Mouse (Mus musculus) heart, embryonic 12.5 days (tissue): ENCODE data around the gene Ly6g6d. TPM values are rescaled to one million over a fixed set of nuclear protein-coding genes. Genes with fewer than 3 reads are reported as not detected.

Experiments used
- ATAC-seq: fragments of 200-750 bp; cut with Nextera tagmentation; 2 replicates; pipeline ENCODE4 v1.8.0; 2017; ENCODE audit warnings: moderate TSS enrichment, moderate library complexity; ENCODE audit not compliant: insufficient number of reproducible peaks, low FRiP score
- H3K27ac ChIP-seq: fragments of 300-500 bp; sonication (generic); 2 replicates; pipeline ENCODE4 v1.5.1; 2016; ENCODE audit warnings: mild to moderate bottlenecking, moderate library complexity; ENCODE audit not compliant: poor library complexity, severe bottlenecking
- H3K27me3 ChIP-seq: fragments of 300-500 bp; sonication (generic); replicated peaks from 2 replicates; pipeline ENCODE4 v1.6.1; 2016; ENCODE audit warnings: mild to moderate bottlenecking, moderate library complexity
- H3K36me3 ChIP-seq: fragments of 300-500 bp; sonication (generic); 2 replicates; pipeline ENCODE4 v1.6.1; 2016; ENCODE audit warnings: mild to moderate bottlenecking, moderate library complexity
- H3K4me1 ChIP-seq: fragments of 300-500 bp; sonication (generic); replicated peaks from 2 replicates; pipeline ENCODE4 v1.6.1; 2016; ENCODE audit warnings: mild to moderate bottlenecking
- H3K4me2 ChIP-seq: fragments of 300-500 bp; sonication (generic); 2 replicates; pipeline ENCODE4 v1.6.1; 2016; ENCODE audit warnings: mild to moderate bottlenecking, moderate library complexity
- H3K4me3 ChIP-seq: fragments of 300-500 bp; sonication (generic); 2 replicates; pipeline ENCODE4 v1.5.1; 2016; ENCODE audit warnings: mild to moderate bottlenecking
- H3K9ac ChIP-seq: fragments of 300-500 bp; sonication (generic); 2 replicates; pipeline ENCODE4 v1.6.1; 2016; ENCODE audit warnings: mild to moderate bottlenecking, moderate library complexity
- H3K9me3 ChIP-seq: fragments of 300-500 bp; sonication (generic); replicated peaks from 2 replicates; pipeline ENCODE4 v1.6.1; 2016; ENCODE audit warnings: mild to moderate bottlenecking, moderate library complexity
- WGBS: fragments of 180-500 bp; shearing (Covaris S2); methylation state at CpG from one replicate; pipeline ENCODE4 v1.1.7; 2016; 5-methylcytosine and 5-hydroxymethylcytosine counted together
- polyA plus RNA-seq: library from polyadenylated mRNA; unstranded; fragments of >200 nt; fragmentation: Nextera tagmentation; extraction: Ambion mirVana; gene quantifications from 2 replicates; pipeline ENCODE4 v1.2.1, GENCODE M21; 2016

Gene Ly6g6d
- polyA plus RNA-seq, 1 experiment from 2014 or later, result 1.8 TPM

- WGBS, result 14% methylated on average over 6 of the region's 6 CpGs
- Histone ChIP-seq H3K4me3 (no peak overlapping the region), H3K27ac (peak overlapping the region; percentile 83), H3K9ac (0 out of 2 replicates have a peak overlapping the region, but pooled peaks have one; percentile 32), H3K36me3 (no peaks in the 10 kb centered on the region), H3K4me2 (peak overlapping the region; percentile 55), H3K4me1 (peaks cover 50% of the 10 kb centered on the region), H3K9me3 (no peaks in the 10 kb centered on the region), H3K27me3 (peaks cover 5% of the 10 kb centered on the region; the same call in 1 of the 2 replicates)
- ATAC-seq, result peak; percentile 85
Measured at GRCm38 (mm10) chr17:35021842-35022477, 55.9 kb downstream of the Ly6g6d start.

Other genes starting within 250 kb of the Ly6g6d start
- gene Stk19, start 241.1 kb downstream of the Ly6g6d start, polyA plus RNA-seq, result 18.2 and 19.6 TPM in 2 replicates
- 37.2 and 39.9 TPM in 2 replicates for gene Dxo, start 241.0 kb downstream of the Ly6g6d start, polyA plus RNA-seq
- 35.3 and 39.5 TPM in 2 replicates for gene Skiv2l, start 227.9 kb downstream of the Ly6g6d start, polyA plus RNA-seq
- 73.7 and 81.3 TPM in 2 replicates for gene Nelfe, start 227.7 kb downstream of the Ly6g6d start, polyA plus RNA-seq
- gene Cfb, start 215.5 kb downstream of the Ly6g6d start, polyA plus RNA-seq, result 1.1 and 2.2 TPM in 2 replicates
- 2.6 and 2.8 TPM in 2 replicates for gene Zbtb12, start 198.6 kb downstream of the Ly6g6d start, polyA plus RNA-seq
- gene Gm20547, start 196.0 kb downstream of the Ly6g6d start, polyA plus RNA-seq, result not detected in 2 replicates
- 0.24 and 0.35 TPM in 2 replicates for gene C2, start 179.8 kb downstream of the Ly6g6d start, polyA plus RNA-seq
- 49.1 and 51.6 TPM in 2 replicates for gene Ehmt2, start 179.6 kb downstream of the Ly6g6d start, polyA plus RNA-seq
- 0.08 TPM in 1 of 2 replicates, not detected in the other for gene Slc44a4, start 163.6 kb downstream of the Ly6g6d start, polyA plus RNA-seq
- gene Neu1, start 146.8 kb downstream of the Ly6g6d start, polyA plus RNA-seq, result 20.8 and 21.5 TPM in 2 replicates
- 0.12 and 0.13 TPM in 2 replicates for gene Hspa1b, start 118.8 kb downstream of the Ly6g6d start, polyA plus RNA-seq
- gene Gm20481, start 108.2 kb downstream of the Ly6g6d start, polyA plus RNA-seq, result not detected in 2 replicates
- 6.2 and 6.4 TPM in 2 replicates for gene Hspa1a, start 105.9 kb downstream of the Ly6g6d start, polyA plus RNA-seq
- gene Hspa1l, start 105.4 kb downstream of the Ly6g6d start, polyA plus RNA-seq, result 2.9 and 3.1 TPM in 2 replicates
- 143 and 145 TPM in 2 replicates for gene Lsm2, start 96.2 kb downstream of the Ly6g6d start, polyA plus RNA-seq
- gene Vars, start 77.1 kb downstream of the Ly6g6d start, polyA plus RNA-seq, result 82.6 TPM in 2 replicates
- 0.32 and 0.37 TPM in 2 replicates for gene Vwa7, start 61.5 kb downstream of the Ly6g6d start, polyA plus RNA-seq
- 2.4 and 2.6 TPM in 2 replicates for gene Sapcd1, start 50.0 kb downstream of the Ly6g6d start, polyA plus RNA-seq
- gene Msh5, start 31.3 kb downstream of the Ly6g6d start, polyA plus RNA-seq, result 3.5 and 4.9 TPM in 2 replicates
- 349 and 354 TPM in 2 replicates for gene Clic1, start 28.1 kb downstream of the Ly6g6d start, polyA plus RNA-seq
- 192 and 205 TPM in 2 replicates for gene Ddah2, start 19.0 kb downstream of the Ly6g6d start, polyA plus RNA-seq
- 0.27 TPM in 1 of 2 replicates, not detected in the other for gene Ly6g6c, start 12.7 kb downstream of the Ly6g6d start, polyA plus RNA-seq
- gene Mpig6b, start 11.9 kb downstream of the Ly6g6d start, polyA plus RNA-seq, result 1.2 and 2.0 TPM in 2 replicates
- 0.24 and 0.40 TPM in 2 replicates for gene Ly6g6e, start 1.2 kb downstream of the Ly6g6d start, polyA plus RNA-seq
- 1.1 and 1.5 TPM in 2 replicates for gene Ly6g6f, start 7.5 kb upstream of the Ly6g6d start, polyA plus RNA-seq
- 58.9 and 65.1 TPM in 2 replicates for gene Abhd16a, start 11.2 kb upstream of the Ly6g6d start, polyA plus RNA-seq
- gene Ly6g5c, start 30.2 kb upstream of the Ly6g6d start, polyA plus RNA-seq, result not detected in 2 replicates
- gene Ly6g5b, start 37.4 kb upstream of the Ly6g6d start, polyA plus RNA-seq, result 0.32 and 0.38 TPM in 2 replicates
- 11.1 and 15.1 TPM in 2 replicates for gene Gpank1, start 43.4 kb upstream of the Ly6g6d start, polyA plus RNA-seq
- 190 and 207 TPM in 2 replicates for gene Csnk2b, start 44.0 kb upstream of the Ly6g6d start, polyA plus RNA-seq
- 8.6 and 8.7 TPM in 2 replicates for gene D17H6S53E, start 48.3 kb upstream of the Ly6g6d start, polyA plus RNA-seq
- gene Apom, start 54.0 kb upstream of the Ly6g6d start, polyA plus RNA-seq, result 1.3 and 8.3 TPM in 2 replicates
- gene Bag6, start 57.1 kb upstream of the Ly6g6d start, polyA plus RNA-seq, result 56.1 and 61.6 TPM in 2 replicates
- 132 and 148 TPM in 2 replicates for gene Prrc2a, start 86.8 kb upstream of the Ly6g6d start, polyA plus RNA-seq
- gene Aif1, start 98.0 kb upstream of the Ly6g6d start, polyA plus RNA-seq, result 4.3 and 4.4 TPM in 2 replicates
- 3.3 and 5.2 TPM in 2 replicates for gene Lst1, start 110.4 kb upstream of the Ly6g6d start, polyA plus RNA-seq
- 0.14 and 0.31 TPM in 2 replicates for gene Ltb, start 116.4 kb upstream of the Ly6g6d start, polyA plus RNA-seq
- 0.12 TPM in 1 of 2 replicates, not detected in the other for gene Tnf, start 123.9 kb upstream of the Ly6g6d start, polyA plus RNA-seq
- not detected in 2 replicates for gene Lta, start 127.3 kb upstream of the Ly6g6d start, polyA plus RNA-seq
- gene Gm16181, start 142.8 kb upstream of the Ly6g6d start, polyA plus RNA-seq, result 0.55 TPM in 1 of 2 replicates, not detected in the other
- 10.0 and 12.5 TPM in 2 replicates for gene Atp6v1g2, start 155.6 kb upstream of the Ly6g6d start, polyA plus RNA-seq
- gene Nfkbil1, start 157.7 kb upstream of the Ly6g6d start, polyA plus RNA-seq, result 9.0 and 9.8 TPM in 2 replicates
- gene Ddx39b, start 163.7 kb upstream of the Ly6g6d start, polyA plus RNA-seq, result 282 and 285 TPM in 2 replicates
- 30.2 and 32.8 TPM in 2 replicates for gene H2-D1, start 184.7 kb upstream of the Ly6g6d start, polyA plus RNA-seq
- 0.08 and 0.14 TPM in 2 replicates for gene H2-Q1, start 242.3 kb upstream of the Ly6g6d start, polyA plus RNA-seq